Mouse (Mus musculus) intestine, embryonic 14.5 days (tissue): ENCODE measurements around the gene Tnfrsf17. TPM values are rescaled to one million over a fixed set of nuclear protein-coding genes. Genes with fewer than 3 reads are reported as not detected.
"Not testable (repeated sequence)": the region's sequence is repeated elsewhere in the genome, so short reads cannot be mapped to it uniquely, and the experiment has no call there.

ENCODE experiments used
- ATAC-seq: fragments of 200-750 bp; cut with Nextera tagmentation; replicated peaks from 2 replicates; pipeline ENCODE4 v1.8.0; 2017; ENCODE audit warnings: low read depth, moderate number of reproducible peaks, moderate TSS enrichment, moderate library complexity; ENCODE audit not compliant: low FRiP score, low TSS enrichment
- DNase-seq: peaks from one replicate; pipeline ENCODE4 v3.0.0-alpha.2; 2018; ENCODE audit warnings: low spot score
- H3K27ac ChIP-seq: fragments of 300-500 bp; sonication (generic); 2 replicates; pipeline ENCODE4 v1.5.1; 2014; ENCODE audit warnings: low read depth, mild to moderate bottlenecking, control low read depth
- H3K27me3 ChIP-seq: fragments of 300-500 bp; sonication (generic); replicated peaks from 2 replicates; pipeline ENCODE4 v1.6.1; 2014; ENCODE audit warnings: low read length, control low read depth; ENCODE audit not compliant: control insufficient read depth, insufficient read depth
- H3K36me3 ChIP-seq: fragments of 300-500 bp; sonication (generic); 2 replicates; pipeline ENCODE4 v1.6.1; 2014; ENCODE audit warnings: low read length, control low read depth; ENCODE audit not compliant: control insufficient read depth, insufficient read depth
- H3K4me1 ChIP-seq: fragments of 300-500 bp; sonication (generic); replicated peaks from 2 replicates; pipeline ENCODE4 v1.6.1; 2014; ENCODE audit warnings: low read length, control low read depth, mixed read lengths; ENCODE audit not compliant: control insufficient read depth, insufficient read depth
- H3K4me2 ChIP-seq: fragments of 300-500 bp; sonication (generic); 2 replicates; pipeline ENCODE4 v1.6.1; 2014; ENCODE audit warnings: low read length
- H3K4me3 ChIP-seq: fragments of 300-500 bp; sonication (generic); 2 replicates; pipeline ENCODE4 v1.5.1; 2014; ENCODE audit warnings: low read depth, low read length, control low read depth, mixed read lengths
- H3K9ac ChIP-seq: fragments of 300-500 bp; sonication (generic); 2 replicates; pipeline ENCODE4 v1.6.1; 2014; ENCODE audit warnings: mild to moderate bottlenecking, low read length
- H3K9me3 ChIP-seq: fragments of 300-500 bp; sonication (generic); 2 replicates; pipeline ENCODE4 v1.6.1; 2016; ENCODE audit warnings: low read length, control low read depth; ENCODE audit not compliant: control insufficient read depth
- WGBS: fragments of 180-500 bp; shearing (Covaris S2); extraction: QIAGEN DNeasy Blood & Tissue Kit; methylation state at CpG from one replicate; pipeline ENCODE4 v1.1.7; 2014; 5-methylcytosine and 5-hydroxymethylcytosine counted together
- polyA plus RNA-seq: library from polyadenylated mRNA; unstranded; fragments of >200 nt; fragmentation: Nextera tagmentation; extraction: Ambion mirVana; gene quantifications from 2 replicates; pipeline ENCODE4 v1.2.1, GENCODE M21; 2014

The Tnfrsf17 gene
- polyA plus RNA-seq, 1 experiment from 2014 or later, result not detected

DNA sequence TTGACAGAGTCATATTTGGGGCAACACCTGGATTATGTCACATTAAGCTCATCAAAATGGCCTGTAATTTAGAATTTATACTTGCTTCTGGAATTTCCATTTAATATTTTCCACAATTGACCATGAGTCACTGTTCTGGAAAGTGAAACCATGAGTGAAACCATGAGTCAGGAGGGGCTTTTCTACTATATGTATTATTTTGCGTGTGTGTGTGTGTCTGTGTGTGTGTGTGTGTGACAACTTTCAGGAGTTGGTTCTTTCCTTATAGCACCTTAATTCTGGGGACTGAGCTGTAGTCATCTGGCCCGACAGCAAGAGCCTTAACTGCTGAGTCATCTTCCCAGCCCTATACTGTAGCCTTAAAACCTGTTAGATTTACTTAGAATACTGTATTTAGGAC is 27.7 kb upstream of the Tnfrsf17 start:
- ATAC-seq (no peak), DNase-seq (no peak)
- Histone ChIP-seq H3K9me3 (no peaks in the 10 kb centered on the region), H3K4me3 (no peak overlapping the region), H3K9ac (no peak overlapping the region), H3K36me3 (no peaks in the 10 kb centered on the region), H3K4me1 (no peaks in the 10 kb centered on the region), H3K27ac (no peak overlapping the region), H3K4me2 (no peak overlapping the region), H3K27me3 (no peaks in the 10 kb centered on the region)
- WGBS, result 85% methylated on average over 2 of the region's 2 CpGs

DNA sequence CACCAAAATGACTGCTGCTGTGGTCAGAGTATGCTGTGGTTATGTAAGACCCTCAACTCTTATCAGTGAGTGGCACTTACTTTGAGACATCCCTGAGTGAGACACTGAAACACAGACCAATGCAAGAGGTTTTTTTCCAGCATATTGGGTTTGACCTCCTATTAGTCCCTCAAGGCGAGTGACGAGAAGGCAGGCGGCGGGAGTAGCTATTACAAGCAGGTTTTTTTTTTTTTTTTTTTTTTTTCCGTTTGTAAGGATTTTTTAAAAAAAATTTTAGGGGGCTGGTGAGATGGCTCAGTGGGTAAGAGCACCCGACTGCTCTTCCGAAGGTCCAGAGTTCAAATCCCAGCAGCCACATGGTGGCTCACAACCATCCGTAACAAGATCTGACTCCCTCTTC is 24.7 kb upstream of the Tnfrsf17 start:
- H3K27ac ChIP-seq, ATAC-seq, H3K36me3 ChIP-seq, H3K4me2 ChIP-seq, H3K9ac ChIP-seq, H3K9me3 ChIP-seq, H3K4me3 ChIP-seq, H3K27me3 ChIP-seq, DNase-seq, H3K4me1 ChIP-seq: not testable (repeated sequence)
- 85% methylated on average over 7 of the region's 8 CpGs for whole genome bisulfite sequencing

DNA sequence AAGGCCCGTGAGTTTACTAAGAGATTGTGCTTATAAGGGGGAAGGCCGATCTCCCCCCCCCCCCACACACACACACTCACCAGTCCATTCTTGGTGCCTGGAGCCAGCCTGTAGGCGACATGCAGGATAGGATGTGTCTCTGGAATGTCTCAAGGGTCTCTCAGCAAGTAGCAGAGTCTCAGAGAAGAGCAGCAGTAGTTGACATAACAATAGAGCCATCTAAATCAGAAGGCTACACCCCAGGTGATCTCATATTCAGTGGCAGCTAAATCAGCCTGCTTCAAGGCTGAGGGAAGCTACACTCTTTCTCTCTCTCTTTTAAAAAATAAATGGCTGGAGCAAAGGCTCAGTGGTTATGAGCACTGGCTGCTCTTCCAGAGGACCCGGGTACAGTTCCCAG is 18.0 kb upstream of the Tnfrsf17 start:
- not testable (repeated sequence) for H3K9ac ChIP-seq, H3K4me3 ChIP-seq, H3K4me1 ChIP-seq, H3K27me3 ChIP-seq, H3K9me3 ChIP-seq, H3K27ac ChIP-seq, H3K4me2 ChIP-seq, ATAC-seq, DNase-seq, H3K36me3 ChIP-seq
- WGBS, result 70% methylated on average over 4 of the region's 4 CpGs

DNA sequence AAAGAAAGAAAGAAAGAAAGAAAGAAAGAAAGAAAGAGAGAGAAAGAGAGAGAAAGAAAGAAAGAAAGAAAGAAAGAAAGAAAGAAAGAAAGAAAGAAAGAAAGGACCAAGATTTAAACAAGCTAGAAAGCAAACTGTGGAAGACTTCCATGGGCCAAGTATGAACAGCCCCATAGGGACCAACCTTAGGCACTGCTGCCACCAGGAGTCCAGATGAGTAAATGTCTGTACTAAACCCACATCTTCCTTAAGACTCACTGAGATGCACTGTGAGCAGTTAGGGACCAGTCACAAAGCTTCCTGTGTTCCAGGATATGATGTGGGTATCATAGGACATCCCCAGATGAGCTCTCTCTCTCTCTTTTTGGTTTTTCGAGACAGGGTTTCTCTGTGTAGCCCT is 15.9 kb upstream of the Tnfrsf17 start:
- DNase-seq, H3K4me2 ChIP-seq, H3K36me3 ChIP-seq, H3K27me3 ChIP-seq, H3K4me1 ChIP-seq, H3K9me3 ChIP-seq, ATAC-seq, H3K4me3 ChIP-seq, H3K27ac ChIP-seq, H3K9ac ChIP-seq: not testable (repeated sequence)
- 70% methylated on average over 1 of the region's 1 CpGs for WGBS

DNA sequence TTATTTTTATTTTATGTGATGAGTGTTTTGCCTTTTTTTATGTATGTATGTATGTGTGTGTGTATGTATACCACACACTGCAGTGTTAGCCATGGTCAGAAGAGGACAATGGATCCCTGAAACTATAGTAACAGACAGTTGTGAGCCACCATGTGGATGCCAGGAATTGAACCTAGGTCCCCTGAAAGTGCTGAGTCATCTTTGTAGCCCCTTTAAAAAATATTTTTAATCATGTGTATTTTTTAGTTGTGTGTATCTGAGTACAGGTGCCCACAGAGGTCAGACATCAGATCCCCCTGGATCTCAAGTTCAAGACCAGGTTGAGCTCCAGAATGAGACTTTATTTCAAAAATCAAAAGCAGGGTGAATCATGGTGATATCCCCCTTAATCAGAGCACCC is 9.9 kb upstream of the Tnfrsf17 start:
- ATAC-seq, result no peak
- Histone ChIP-seq H3K27me3 (no peaks in the 10 kb centered on the region), H3K27ac (no peak overlapping the region), H3K4me1 (no peaks in the 10 kb centered on the region), H3K9me3 (no peaks in the 10 kb centered on the region), H3K4me2 (no peak overlapping the region), H3K9ac (no peak overlapping the region), H3K36me3 (no peaks in the 10 kb centered on the region), H3K4me3 (no peak overlapping the region)
- DNase-seq, result no peak

- 87% methylated on average over 2 of the region's 2 CpGs for WGBS
Observed at GRCm38 (mm10) chr16:11305531-11305930, 8.1 kb upstream of the Tnfrsf17 start.

DNA sequence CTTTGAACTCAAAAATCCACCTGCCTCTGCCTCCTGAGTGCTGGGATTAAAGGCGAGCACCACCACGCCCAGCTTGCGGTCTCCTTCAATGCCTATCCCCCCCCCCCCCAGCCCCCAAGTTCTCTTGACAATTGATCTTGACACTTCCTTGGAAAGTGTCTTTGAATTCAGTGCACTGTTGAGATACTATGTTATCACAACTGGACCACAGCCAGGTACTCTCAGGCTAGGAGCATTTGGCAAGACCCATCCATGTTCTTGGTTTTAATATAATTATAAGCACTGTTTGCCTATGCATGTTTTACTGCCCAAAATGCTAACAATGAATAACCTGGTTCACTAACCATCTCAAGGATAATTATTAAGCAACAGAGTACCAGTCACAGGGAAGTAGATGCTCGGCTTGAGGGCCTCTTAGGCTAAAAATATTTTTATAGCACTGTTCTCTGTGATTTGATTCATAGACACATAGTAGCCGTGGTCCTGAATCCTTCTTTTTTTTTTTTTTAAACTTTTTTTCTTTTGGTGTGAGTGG is 2.2 kb downstream of the Tnfrsf17 start:
- no peak for ATAC-seq
- Histone ChIP-seq H3K9me3 (no peaks in the 10 kb centered on the region), H3K9ac (no peak overlapping the region), H3K4me1 (no peaks in the 10 kb centered on the region), H3K27ac (no peak overlapping the region), H3K36me3 (no peaks in the 10 kb centered on the region), H3K4me2 (no peak overlapping the region), H3K4me3 (no peak overlapping the region), H3K27me3 (no peaks in the 10 kb centered on the region)
- no peak for DNase-seq
- 78% methylated on average over 5 of the region's 5 CpGs for WGBS

More at GRCm38 (mm10) chr16:11305531-11305930, 8.1 kb upstream of the Tnfrsf17 start:
- H3K9me3 ChIP-seq, result no peaks in the 10 kb centered on the region
- H3K27me3 ChIP-seq, result no peaks in the 10 kb centered on the region
- H3K4me1 ChIP-seq, result no peaks in the 10 kb centered on the region
- no peak overlapping the region for H3K4me2 ChIP-seq
- ATAC-seq, result no peak
- DNase-seq, result no peak
- H3K27ac ChIP-seq, result no peak overlapping the region
- no peak overlapping the region for H3K9ac ChIP-seq
- H3K4me3 ChIP-seq, result no peak overlapping the region
- H3K36me3 ChIP-seq, result no peaks in the 10 kb centered on the region

GRCm38 (mm10) chr16:11316748-11317147 is 3.1 kb downstream of the Tnfrsf17 start:
- Histone ChIP-seq H3K27me3 (no peaks in the 10 kb centered on the region), H3K4me1 (no peaks in the 10 kb centered on the region), H3K9ac (no peak overlapping the region), H3K9me3 (no peaks in the 10 kb centered on the region), H3K4me3 (no peak overlapping the region), H3K36me3 (no peaks in the 10 kb centered on the region), H3K27ac (no peak overlapping the region), H3K4me2 (no peak overlapping the region)
- DNase-seq (no peak), ATAC-seq (no peak)
- WGBS, result 73% methylated on average over 5 of the region's 5 CpGs

DNA sequence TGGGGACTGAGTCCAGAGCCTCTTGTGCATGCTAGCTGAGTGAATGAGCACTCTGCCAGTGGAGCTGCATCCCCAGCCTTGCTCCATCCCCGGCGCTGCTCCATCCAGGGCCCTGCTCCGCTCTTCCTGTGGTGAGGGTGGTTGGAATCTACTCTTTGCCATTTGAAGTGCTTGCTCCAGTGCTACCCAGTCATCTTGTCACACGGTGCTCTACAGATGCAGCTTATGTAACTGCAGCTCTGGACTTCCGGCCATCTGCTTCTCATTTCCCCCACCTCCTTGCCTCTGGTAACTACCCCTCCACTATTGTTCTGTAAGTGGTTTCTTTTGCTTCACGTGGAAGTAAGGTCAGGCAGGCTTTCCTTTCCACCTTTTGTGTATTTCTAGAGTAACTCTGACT is 3.7 kb downstream of the Tnfrsf17 start:
- DNase-seq, result no peak
- 66% methylated on average over 6 of the region's 6 CpGs for WGBS
- Histone ChIP-seq H3K9ac (no peak overlapping the region), H3K4me3 (no peak overlapping the region), H3K9me3 (no peaks in the 10 kb centered on the region), H3K4me1 (no peaks in the 10 kb centered on the region), H3K27me3 (no peaks in the 10 kb centered on the region), H3K27ac (no peak overlapping the region), H3K4me2 (no peak overlapping the region), H3K36me3 (no peaks in the 10 kb centered on the region)
- ATAC-seq, result no peak
